Mouse (Mus musculus) hindbrain, embryonic 14.5 days (tissue): ENCODE data around the gene Elob. TPM values are rescaled to one million over a fixed set of nuclear protein-coding genes. Genes with fewer than 3 reads are reported as not detected.

Experiments
- ATAC-seq: fragments of 200-750 bp; cut with Nextera tagmentation; 2 replicates; pipeline ENCODE4 v1.8.0; 2017; ENCODE audit warnings: moderate number of reproducible peaks, mild to moderate bottlenecking, moderate TSS enrichment, moderate library complexity; ENCODE audit not compliant: low FRiP score
- DNase-seq: peaks from one replicate; pipeline ENCODE4 v3.0.0-alpha.2; 2015; ENCODE audit warnings: low spot score
- H3K27ac ChIP-seq: fragments of 300-500 bp; sonication (generic); 2 replicates; pipeline ENCODE4 v1.5.1; 2014; ENCODE audit warnings: mild to moderate bottlenecking, moderate library complexity
- H3K27me3 ChIP-seq: fragments of 300-500 bp; sonication (generic); 2 replicates; pipeline ENCODE4 v1.6.1; 2014; ENCODE audit warnings: mild to moderate bottlenecking, low read length, mixed read lengths; ENCODE audit not compliant: control insufficient read depth, insufficient read depth
- H3K36me3 ChIP-seq: fragments of 300-500 bp; sonication (generic); replicated peaks from 2 replicates; pipeline ENCODE4 v1.6.1; 2014; ENCODE audit not compliant: control insufficient read depth, insufficient read depth
- H3K4me1 ChIP-seq: fragments of 300-500 bp; sonication (generic); replicated peaks from 2 replicates; pipeline ENCODE4 v1.6.1; 2014; ENCODE audit warnings: antibody characterized with exemption, low read length, mixed read lengths; ENCODE audit not compliant: control insufficient read depth, insufficient read depth
- H3K4me2 ChIP-seq: fragments of 300-500 bp; sonication (generic); replicated peaks from 2 replicates; pipeline ENCODE4 v1.6.1; 2014; ENCODE audit warnings: mild to moderate bottlenecking, moderate library complexity
- H3K4me3 ChIP-seq: fragments of 300-500 bp; sonication (generic); replicated peaks from 2 replicates; pipeline ENCODE4 v1.5.1; 2014; ENCODE audit warnings: mild to moderate bottlenecking, low read length
- H3K9ac ChIP-seq: fragments of 300-500 bp; sonication (generic); 2 replicates; pipeline ENCODE4 v1.6.1; 2014
- H3K9me3 ChIP-seq: fragments of 300-500 bp; sonication (generic); 2 replicates; pipeline ENCODE4 v1.6.1; 2016; ENCODE audit warnings: low read length; ENCODE audit not compliant: control insufficient read depth
- WGBS: fragments of 180-500 bp; shearing (Covaris S2); extraction: QIAGEN DNeasy Blood & Tissue Kit; methylation state at CpG from one replicate; pipeline ENCODE4 v1.1.7; 2014; 5-methylcytosine and 5-hydroxymethylcytosine counted together
- polyA plus RNA-seq: library from polyadenylated mRNA; unstranded; fragments of >200 nt; fragmentation: Nextera tagmentation; extraction: Ambion mirVana; gene quantifications from 2 replicates; pipeline ENCODE4 v1.2.1, GENCODE M21; 2014

The Elob gene
- polyA plus RNA-seq, 1 experiment from 2014 or later, result 1,404 TPM

- Histone ChIP-seq H3K36me3 (no peaks in the 10 kb centered on the region), H3K9ac (no peak overlapping the region), H3K4me1 (no peaks in the 10 kb centered on the region), H3K27ac (no peak overlapping the region), H3K9me3 (no peaks in the 10 kb centered on the region), H3K4me2 (no peak overlapping the region), H3K4me3 (no peak overlapping the region), H3K27me3 (no peaks in the 10 kb centered on the region)
- ATAC-seq (no peak), DNase-seq (no peak)
- 88% methylated on average over 10 of the region's 10 CpGs for WGBS
These were observed 25.4 kb upstream of the Elob start for GRCm38 (mm10) chr17:23854229-23854765.

GRCm38 (mm10) chr17:23853292-23853691, 24.4 kb upstream of the Elob start:
- Histone ChIP-seq H3K4me3 (no peak overlapping the region), H3K4me2 (no peak overlapping the region), H3K27me3 (no peaks in the 10 kb centered on the region), H3K4me1 (no peaks in the 10 kb centered on the region), H3K27ac (no peak overlapping the region), H3K9ac (no peak overlapping the region), H3K36me3 (no peaks in the 10 kb centered on the region), H3K9me3 (no peaks in the 10 kb centered on the region)
- DNase-seq (peak; percentile 50), ATAC-seq (no peak)
- 37% methylated on average over 5 of the region's 5 CpGs for WGBS

GRCm38 (mm10) chr17:23850853-23851749, 22.2 kb upstream of the Elob start:
- 61% methylated on average over 18 of the region's 19 CpGs for WGBS
- Histone ChIP-seq H3K4me1 (no peaks in the 10 kb centered on the region), H3K9me3 (no peaks in the 10 kb centered on the region), H3K4me3 (no peak overlapping the region), H3K4me2 (no peak overlapping the region), H3K9ac (no peak overlapping the region), H3K36me3 (no peaks in the 10 kb centered on the region), H3K27me3 (no peaks in the 10 kb centered on the region), H3K27ac (0 out of 2 replicates have a peak overlapping the region, but pooled peaks have one; percentile 38)
- ATAC-seq (0 out of 2 replicates have a peak, but pooled peaks have one; percentile 34), DNase-seq (peak; percentile 78)

GRCm38 (mm10) chr17:23850028-23850427, 21.1 kb upstream of the Elob start:
- no peak overlapping the region for H3K4me2 ChIP-seq
- H3K4me1 ChIP-seq, result no peaks in the 10 kb centered on the region
- H3K36me3 ChIP-seq, result no peaks in the 10 kb centered on the region
- H3K9ac ChIP-seq, result no peak overlapping the region
- no peaks in the 10 kb centered on the region for H3K9me3 ChIP-seq
- no peak overlapping the region for H3K4me3 ChIP-seq
- no peak for ATAC-seq
- no peak overlapping the region for H3K27ac ChIP-seq
- H3K27me3 ChIP-seq, result no peaks in the 10 kb centered on the region
- DNase-seq, result no peak
- 69% methylated on average over 2 of the region's 2 CpGs for WGBS

GRCm38 (mm10) chr17:23843812-23844273, 14.9 kb upstream of the Elob start, which contains the start of the genes Prss32 and Prss41:
Gene Prss32, plus strand, starts transcription at chr17:23843855.
Gene Prss41, minus strand, starts transcription at chr17:23844172.
- H3K27me3 ChIP-seq, result no peaks in the 10 kb centered on the region
- H3K4me3 ChIP-seq, result no peak within 1 kb of the TSS
- no peak within 1 kb of the TSS for H3K27ac ChIP-seq
- no peaks in the 10 kb centered on the region for H3K4me1 ChIP-seq
- ATAC-seq, result no peak
- DNase-seq, result no peak
- no peaks in the 10 kb centered on the region for H3K9me3 ChIP-seq
- WGBS, result 15% methylated on average over 19 of the region's 19 CpGs
- no peaks in the 10 kb centered on the region for H3K36me3 ChIP-seq
- H3K4me2 ChIP-seq, result peak within 1 kb of the TSS; percentile 14
- H3K9ac ChIP-seq, result no peak within 1 kb of the TSS

DNA sequence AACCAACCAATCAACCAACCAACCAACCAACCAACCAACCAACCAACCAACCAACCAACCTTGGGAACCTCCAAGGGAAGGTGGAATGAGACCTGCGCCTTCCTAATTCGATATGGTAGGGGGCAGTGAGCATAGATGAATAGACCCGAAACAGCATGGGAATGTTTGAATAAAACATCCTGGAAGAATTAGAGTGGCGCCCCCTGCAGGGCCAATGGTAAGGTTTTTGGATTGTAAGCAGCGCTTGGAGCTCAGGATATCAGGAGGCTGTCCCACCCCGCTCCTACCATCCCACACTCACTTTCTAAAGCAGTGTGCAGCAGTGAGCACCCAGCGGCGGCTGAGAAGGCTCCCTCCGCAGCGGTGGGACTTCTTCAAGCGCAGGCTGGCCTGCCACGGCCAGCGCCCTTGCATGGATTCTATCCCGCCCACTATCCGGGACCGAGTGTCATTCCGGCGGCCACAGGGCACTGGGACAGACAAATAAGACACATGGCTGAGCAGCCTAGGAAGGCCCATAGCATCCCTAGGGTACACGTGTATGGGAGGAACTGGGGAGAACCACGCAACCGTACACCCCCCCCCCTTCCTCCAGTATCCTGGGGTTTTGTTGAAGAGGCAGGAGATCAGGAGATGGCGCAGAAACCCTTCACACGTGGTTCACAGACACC, 14.3 kb upstream of the Elob start:
- ATAC-seq (no peak), DNase-seq (no peak)
- H3K9me3 ChIP-seq, result no peaks in the 10 kb centered on the region
- no peak overlapping the region for H3K27ac ChIP-seq
- no peak overlapping the region for H3K9ac ChIP-seq
- 45% methylated on average over 23 of the region's 23 CpGs for WGBS
- no peaks in the 10 kb centered on the region for H3K4me1 ChIP-seq
- H3K27me3 ChIP-seq, result no peaks in the 10 kb centered on the region
- H3K4me2 ChIP-seq, result peak overlapping the region; percentile 14; the same call in 1 of the 2 replicates
- no peaks in the 10 kb centered on the region for H3K36me3 ChIP-seq
- H3K4me3 ChIP-seq, result no peak overlapping the region

DNA sequence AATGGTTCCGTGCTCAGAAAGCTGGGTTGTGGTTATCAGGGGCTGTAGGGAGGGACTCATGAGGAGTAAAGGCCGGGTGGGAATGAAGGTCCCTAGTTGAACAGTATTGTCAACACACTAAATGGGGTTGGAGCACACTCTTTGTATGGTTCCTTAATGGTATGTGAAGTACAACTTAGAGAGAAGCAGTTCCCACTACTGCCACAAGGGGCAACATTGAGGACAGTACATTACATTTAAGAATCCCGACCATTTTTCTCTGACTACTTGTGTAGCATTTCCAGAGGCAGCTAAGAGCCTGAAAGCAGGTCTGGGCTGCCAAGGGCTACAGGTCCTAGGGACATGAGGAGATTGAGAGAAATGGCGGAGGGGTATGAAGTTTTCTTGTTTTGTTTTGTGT, 12.2 kb upstream of the Elob start:
- no peak overlapping the region for H3K4me2 ChIP-seq
- 31% methylated on average over 4 of the region's 4 CpGs for WGBS

DNA sequence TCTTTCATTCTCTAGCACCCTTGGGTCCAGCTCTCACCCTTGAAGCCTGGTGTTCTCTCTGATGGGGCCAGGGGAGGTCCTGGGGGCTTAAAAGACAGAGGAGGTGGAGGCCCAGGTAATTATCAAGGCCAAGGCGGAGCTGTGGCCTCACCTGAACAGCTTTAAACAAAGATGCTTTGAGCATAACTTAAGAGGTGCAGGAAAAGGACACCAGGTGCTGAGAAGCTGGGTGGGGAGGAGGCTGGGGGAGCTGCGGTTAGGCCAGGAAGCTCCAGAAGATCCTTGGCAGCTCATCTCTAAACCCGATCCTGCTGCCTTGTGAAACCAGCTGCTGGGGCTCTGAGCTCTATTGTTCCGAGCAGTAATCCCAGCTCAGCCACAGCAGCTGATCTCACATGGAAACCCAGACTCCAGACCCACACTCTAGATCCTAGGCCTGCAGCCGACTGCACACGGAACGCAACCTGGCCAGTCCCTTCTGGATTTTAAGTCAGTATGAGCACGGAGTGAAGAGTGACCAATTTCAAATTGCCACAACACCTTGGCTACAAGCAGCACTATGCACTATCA, 7.2 kb upstream of the Elob start, which contains the start of gene Prss33:
Prss33 (minus strand) TSS at position 51 of the 570 bp plus-strand sequence.
- Histone ChIP-seq H3K27me3 (peaks cover 6% of the 10 kb centered on the region; the same call in 1 of the 2 replicates), H3K9me3 (no peaks in the 10 kb centered on the region), H3K4me1 (no peaks in the 10 kb centered on the region), H3K36me3 (no peaks in the 10 kb centered on the region), H3K9ac (no peak within 1 kb of the TSS), H3K27ac (no peak within 1 kb of the TSS), H3K4me3 (no peak within 1 kb of the TSS), H3K4me2 (no peak within 1 kb of the TSS)
- ATAC-seq (no peak), DNase-seq (no peak)
- WGBS, result 73% methylated on average over 8 of the region's 8 CpGs

More for the DNA sequence above, 12.2 kb upstream of the Elob start:
- no peak for ATAC-seq
- H3K4me1 ChIP-seq, result no peaks in the 10 kb centered on the region
- DNase-seq, result peak; percentile 81
- no peaks in the 10 kb centered on the region for H3K9me3 ChIP-seq
- no peak overlapping the region for H3K27ac ChIP-seq
- no peaks in the 10 kb centered on the region for H3K27me3 ChIP-seq
- no peak overlapping the region for H3K9ac ChIP-seq
- no peak overlapping the region for H3K4me3 ChIP-seq
- H3K36me3 ChIP-seq, result no peaks in the 10 kb centered on the region

DNA sequence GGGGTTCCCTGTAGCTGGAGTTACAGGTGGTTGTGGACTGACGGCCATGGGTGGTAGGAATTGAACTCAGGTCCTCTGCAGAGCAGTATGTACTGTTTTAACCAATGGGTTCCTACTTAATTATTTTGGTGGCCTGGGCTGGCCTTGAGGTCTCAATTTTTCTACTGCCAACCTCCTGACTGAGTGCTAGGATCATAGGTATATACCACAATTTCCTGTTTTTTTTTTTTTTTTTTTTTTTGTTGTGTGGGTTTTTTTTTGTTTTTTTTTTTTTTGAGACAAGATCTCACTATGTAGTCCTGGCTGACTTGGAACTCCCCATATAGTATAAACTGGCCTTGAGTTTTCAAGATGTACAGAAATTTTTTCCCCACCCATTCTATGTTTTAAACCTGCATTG, 2.3 kb upstream of the Elob start:
- no peak for DNase-seq
- peaks cover 6% of the 10 kb centered on the region; the same call in 1 of the 2 replicates for H3K27me3 ChIP-seq

More for the DNA sequence above, 2.3 kb upstream of the Elob start:
- peaks cover 22% of the 10 kb centered on the region for H3K4me1 ChIP-seq
- no peak overlapping the region for H3K4me2 ChIP-seq
- WGBS, result 97% methylated on average over 1 of the region's 1 CpGs
- H3K4me3 ChIP-seq, result no peak overlapping the region
- no peaks in the 10 kb centered on the region for H3K9me3 ChIP-seq
- ATAC-seq, result no peak
- peaks cover 14% of the 10 kb centered on the region for H3K36me3 ChIP-seq
- H3K27ac ChIP-seq, result no peak overlapping the region
- no peak overlapping the region for H3K9ac ChIP-seq
